Mouse (Mus musculus): Measurements from ENCODE around the gene Dnmt1.

GRCm38 (mm10) chr9:21002270-21002626 lies 42.6 kb upstream of the Dnmt1 start:
- TF ChIP-seq CTCF (IDR thresholded peaks at IDR 0.05; ENCODE audit: extremely low read depth, insufficient read length, insufficient replicate concordance, low read depth, low read length) (no peak), POLR2A (IDR thresholded peaks at IDR 0.05; ENCODE audit: low read depth, low read length) (no peak)
